ENCODE assay signal across 27 mouse cellular contexts in genomic region chr3:105014908-105015307, GRCm38 (mm10). TPM values are rescaled to one million over a fixed set of nuclear protein-coding genes. Genes with fewer than 3 reads are reported as not detected.
"Had no signal": no experiment of that assay in that cellular context is flagged by ENCODE, and none has a peak within 500 bp of the region (broad histone marks: within the 10 kb centered on the region; RNA-seq: fewer than 3 reads in every experiment).

No protein-coding gene starts in this region.

- H3K27me3 ChIP-seq: liver, embryonic 13.5 days; liver, embryonic 15.5 days; midbrain, embryonic 13.5 days; midbrain, embryonic 15.5 days; neural tube, embryonic 12.5 days had no signal

- DNase-seq: liver, embryonic 13.5 days; liver, postnatal 0 days; lung, postnatal 14 days; retina, postnatal 1 day; right cerebral cortex, adult 18-20 months; right cerebral cortex, postnatal 25 days; right cerebral cortex, postnatal 4 days; spleen, adult 18-20 months; thymus, adult 18-20 months; thymus, postnatal 14 days; thymus, postnatal 36 days had no signal

- H3K36me3 ChIP-seq: liver, embryonic 13.5 days; liver, embryonic 15.5 days had no signal

- H3K9ac ChIP-seq: liver, embryonic 13.5 days; liver, embryonic 15.5 days; liver, postnatal 0 days; midbrain, embryonic 13.5 days; midbrain, embryonic 15.5 days; neural tube, embryonic 12.5 days had no signal

- H3K4me2 ChIP-seq: liver, embryonic 11.5 days; liver, embryonic 13.5 days; liver, embryonic 15.5 days; midbrain, embryonic 11.5 days; midbrain, embryonic 13.5 days; midbrain, embryonic 15.5 days; neural tube, embryonic 12.5 days had no signal

- H3K27ac ChIP-seq: liver, embryonic 13.5 days; liver, embryonic 15.5 days; macrophage; midbrain, embryonic 13.5 days; midbrain, embryonic 15.5 days; neural tube, embryonic 12.5 days had no signal

- H3K4me1 ChIP-seq: liver, embryonic 15.5 days; midbrain, embryonic 15.5 days; neural tube, embryonic 12.5 days had no signal

- H3K9me3 ChIP-seq: liver, embryonic 13.5 days; liver, embryonic 15.5 days; megakaryocyte, embryonic 14.5 days; midbrain, embryonic 13.5 days; midbrain, embryonic 15.5 days; neural tube, embryonic 12.5 days had no signal

- H3K4me3 ChIP-seq: liver, embryonic 13.5 days; liver, embryonic 15.5 days; megakaryocyte, embryonic 14.5 days; midbrain, embryonic 13.5 days; midbrain, embryonic 15.5 days; neural tube, embryonic 12.5 days had no signal

- ATAC-seq: liver, postnatal 0 days; midbrain, embryonic 13.5 days; midbrain, embryonic 15.5 days had no signal

RNA-seq across cellular contexts. Expression of gene 4930564D02Rik, which starts 51.7 kb away (rescaled TPM):
- total RNA-seq: megakaryocyte progenitor cell, adult 5-6 weeks; midbrain, postnatal 0 days; monocyte, adult 5-6 weeks had no signal
- polyA plus RNA-seq: liver, embryonic 11.5 days; liver, embryonic 13.5 days; liver, embryonic 15.5 days; liver, postnatal 0 days; macrophage; midbrain, embryonic 11.5 days; midbrain, embryonic 13.5 days; midbrain, embryonic 15.5 days; midbrain, postnatal 0 days; neural tube, embryonic 12.5 days; neural tube, embryonic 14.5 days; small intestine, adult 2 months; stomach, embryonic 14.5 days; stomach, embryonic 16.5 days; thymus, postnatal 0 days had no signal

RNA-seq across cellular contexts. Expression of gene Wnt2b, which starts 53.2 kb away (rescaled TPM):
- total RNA-seq: megakaryocyte progenitor cell, adult 5-6 weeks; monocyte, adult 5-6 weeks had no signal
- polyA plus RNA-seq: macrophage had no signal
